Mouse (Mus musculus) cortical plate, adult 2 months (tissue): ENCODE measurements around the gene Lin28b.

Experiments used
- CTCF ChIP-seq: fragments of 200-500 bp; IDR thresholded peaks from 2 replicates; pipeline ENCODE4 v1.5.1; 2011; ENCODE audit warnings: mild to moderate bottlenecking, control low read depth, low read length; ENCODE audit not compliant: insufficient read depth; ENCODE audit errors: extremely low read depth
- POLR2A ChIP-seq: fragments of 200-500 bp; IDR thresholded peaks from 2 replicates; pipeline ENCODE4 v1.6.1; 2011; ENCODE audit warnings: mild to moderate bottlenecking, low read length, control low read depth; ENCODE audit not compliant: insufficient read depth; ENCODE audit errors: extremely low read depth

DNA sequence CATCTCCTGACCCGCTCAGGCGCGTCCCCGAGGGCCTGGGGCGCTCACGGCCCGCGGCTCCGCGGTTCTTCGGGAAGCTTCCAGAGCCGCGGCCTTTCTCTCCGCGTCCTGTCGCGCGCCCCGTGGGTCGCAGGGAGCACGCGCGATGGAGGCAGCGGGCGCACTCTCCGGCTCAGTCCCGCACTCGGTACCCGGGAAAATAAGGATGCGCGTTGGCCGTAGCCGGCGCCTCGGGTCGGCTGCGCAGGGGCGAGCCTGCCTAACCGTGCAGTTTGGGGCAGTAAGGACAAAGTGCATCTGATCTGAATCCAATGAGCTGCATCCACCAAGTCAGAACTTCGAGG lies 380 bp upstream of the Lin28b start:
- TF ChIP-seq CTCF, result no peak
- no peak for TF ChIP-seq POLR2A
